Mouse (Mus musculus) urinary bladder, postnatal 4 days (tissue): ENCODE measurements around the gene Apaf1.

Source experiments
- DNase-seq, 2 experiments: peaks; one replicate each; pipeline ENCODE4 v3.0.0; 2021 to 2022; ENCODE audit warnings: low spot score in 2 of 2

The Apaf1 gene

GRCm38 (mm10) chr10:90974491-90974890, 108.1 kb downstream of the Apaf1 start:
- DNase-seq, result no peak

GRCm38 (mm10) chr10:90974084-90974483, 108.5 kb downstream of the Apaf1 start:
- no peak for DNase-seq

- DNase-seq, result no peak
Measured at GRCm38 (mm10) chr10:90970560-90970959, 112.0 kb downstream of the Apaf1 start.

GRCm38 (mm10) chr10:90969355-90970174, 113.0 kb downstream of the Apaf1 start:
- DNase-seq, result no peak

GRCm38 (mm10) chr10:90968247-90968646, 114.3 kb downstream of the Apaf1 start:
- DNase-seq, result no peak

GRCm38 (mm10) chr10:90966821-90967220, 115.7 kb downstream of the Apaf1 start:
- DNase-seq, result no peak

GRCm38 (mm10) chr10:90965671-90966315, 116.8 kb downstream of the Apaf1 start:
- no peak for DNase-seq

GRCm38 (mm10) chr10:90964511-90964910, 118.1 kb downstream of the Apaf1 start:
- DNase-seq, result no peak

- no peak for DNase-seq
Measured at GRCm38 (mm10) chr10:90960374-90960773, 122.2 kb downstream of the Apaf1 start.

- no peak for DNase-seq
Measured at GRCm38 (mm10) chr10:90953821-90954220, 128.7 kb downstream of the Apaf1 start.

- DNase-seq, result no peak
Measured at GRCm38 (mm10) chr10:90953103-90953709, 129.4 kb downstream of the Apaf1 start.

GRCm38 (mm10) chr10:90947608-90948373, 134.8 kb downstream of the Apaf1 start:
- DNase-seq, result no peak

- no peak for DNase-seq
Measured at GRCm38 (mm10) chr10:90947043-90947442, 135.5 kb downstream of the Apaf1 start.

- no peak for DNase-seq
Measured at GRCm38 (mm10) chr10:90942001-90942700, 140.4 kb downstream of the Apaf1 start.

- no peak for DNase-seq
Measured at GRCm38 (mm10) chr10:90940521-90941520, 141.7 kb downstream of the Apaf1 start.
